Mouse (Mus musculus) heart, embryonic 16.5 days (tissue): ENCODE results near the gene Gm10964. TPM values are rescaled to one million over a fixed set of nuclear protein-coding genes. Genes with fewer than 3 reads are reported as not detected.

Source experiments
- ATAC-seq: fragments of 200-750 bp; cut with Nextera tagmentation; replicated peaks from 2 replicates; pipeline ENCODE4 v1.8.0; 2017; ENCODE audit warnings: moderate number of reproducible peaks; ENCODE audit not compliant: insufficient read depth, low FRiP score; ENCODE audit errors: extremely low read depth
- H3K27ac ChIP-seq: fragments of 300-500 bp; sonication (generic); 2 replicates; pipeline ENCODE4 v1.5.1; 2014; ENCODE audit warnings: mild to moderate bottlenecking, low read length, control low read depth, moderate library complexity
- H3K27me3 ChIP-seq: fragments of 300-500 bp; sonication (generic); 2 replicates; pipeline ENCODE4 v1.6.1; 2014; ENCODE audit warnings: low read length, mixed read lengths; ENCODE audit not compliant: control insufficient read depth, insufficient read depth
- H3K36me3 ChIP-seq: fragments of 300-500 bp; sonication (generic); 2 replicates; pipeline ENCODE4 v1.6.1; 2014; ENCODE audit not compliant: control insufficient read depth, insufficient read depth
- H3K4me1 ChIP-seq: fragments of 300-500 bp; sonication (generic); 2 replicates; pipeline ENCODE4 v1.6.1; 2014; ENCODE audit warnings: low read length, mixed read lengths; ENCODE audit not compliant: control insufficient read depth, insufficient read depth
- H3K4me2 ChIP-seq: fragments of 300-500 bp; sonication (generic); 2 replicates; pipeline ENCODE4 v1.6.1; 2014; ENCODE audit warnings: low read depth, mild to moderate bottlenecking, control low read depth, low read length
- H3K4me3 ChIP-seq: fragments of 300-500 bp; sonication (generic); 2 replicates; pipeline ENCODE4 v1.5.1; 2014; ENCODE audit warnings: mild to moderate bottlenecking, control low read depth, low read length
- H3K9ac ChIP-seq: fragments of 300-500 bp; sonication (generic); 2 replicates; pipeline ENCODE4 v1.6.1; 2014; ENCODE audit warnings: low read length, control low read depth
- H3K9me3 ChIP-seq: fragments of 300-500 bp; sonication (generic); replicated peaks from 2 replicates; pipeline ENCODE4 v1.6.1; 2016; ENCODE audit warnings: low read length; ENCODE audit not compliant: control insufficient read depth
- WGBS: fragments of 180-500 bp; shearing (Covaris S2); extraction: QIAGEN DNeasy Blood & Tissue Kit; methylation state at CpG from one replicate; pipeline ENCODE4 v1.1.7; 2014; 5-methylcytosine and 5-hydroxymethylcytosine counted together
- polyA plus RNA-seq: library from polyadenylated mRNA; unstranded; fragments of >200 nt; fragmentation: Nextera tagmentation; extraction: Ambion mirVana; gene quantifications from 2 replicates; pipeline ENCODE4 v1.2.1, GENCODE M21; 2015

Gm10964 gene
- polyA plus RNA-seq, 1 experiment from 2014 or later: not detected

DNA sequence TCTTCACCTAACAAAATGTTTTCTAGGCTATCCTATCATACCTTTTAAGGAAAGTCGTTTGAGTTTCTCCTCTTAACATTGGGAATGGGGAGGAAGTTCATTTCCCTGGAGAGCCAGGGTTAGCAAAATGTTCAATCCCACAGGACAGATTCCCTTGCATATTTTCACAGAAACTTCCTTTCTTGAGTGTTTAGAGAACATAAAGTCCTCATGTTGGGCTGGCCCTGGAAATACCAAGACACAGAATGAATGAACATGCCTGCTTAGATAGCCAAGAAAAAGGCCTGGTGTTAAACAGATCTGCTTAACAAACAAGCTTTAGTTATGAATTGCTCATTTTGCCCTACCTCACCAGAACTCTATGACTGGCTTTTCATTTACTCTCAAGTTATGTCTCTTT lies 53.4 kb downstream of the Gm10964 start:
- WGBS: 56% methylated on average over 1 of the region's 1 CpGs
- ATAC-seq: no peak
- no peak overlapping the region for H3K4me2 ChIP-seq

More for the DNA sequence above, 53.4 kb downstream of the Gm10964 start:
- Histone ChIP-seq H3K36me3 (no peaks in the 10 kb centered on the region), H3K9me3 (no peaks in the 10 kb centered on the region), H3K4me3 (no peak overlapping the region), H3K27me3 (no peaks in the 10 kb centered on the region), H3K9ac (no peak overlapping the region), H3K4me1 (peaks cover 16% of the 10 kb centered on the region), H3K27ac (no peak overlapping the region)

Other genes starting within 250 kb of the Gm10964 start
- gene Syt6, start 164.1 kb upstream of the Gm10964 start, polyA plus RNA-seq: 0.07 and 0.09 TPM in 2 replicates
- 0.09 and 0.77 TPM in 2 replicates for gene Atg4a-ps, start 93.3 kb upstream of the Gm10964 start, polyA plus RNA-seq
- 18.4 and 22.1 TPM in 2 replicates for gene Olfml3, start 1.4 kb upstream of the Gm10964 start, polyA plus RNA-seq
- gene Hipk1, start 52.2 kb downstream of the Gm10964 start, polyA plus RNA-seq: 10.8 and 11.6 TPM in 2 replicates
- gene Dclre1b, start 70.1 kb downstream of the Gm10964 start, polyA plus RNA-seq: 17.1 and 18.7 TPM in 2 replicates
- 16.2 and 17.2 TPM in 2 replicates for gene Ap4b1, start 70.2 kb downstream of the Gm10964 start, polyA plus RNA-seq
- 0.30 and 0.32 TPM in 2 replicates for gene Gm43064, start 70.2 kb downstream of the Gm10964 start, polyA plus RNA-seq
- gene Bcl2l15, start 93.2 kb downstream of the Gm10964 start, polyA plus RNA-seq: 0.43 TPM in 1 of 2 replicates, not detected in the other
- 3.3 and 6.7 TPM in 2 replicates for gene Ptpn22, start 120.4 kb downstream of the Gm10964 start, polyA plus RNA-seq
- gene Rsbn1, start 174.8 kb downstream of the Gm10964 start, polyA plus RNA-seq: 5.6 and 5.8 TPM in 2 replicates
- gene Phtf1, start 228.7 kb downstream of the Gm10964 start, polyA plus RNA-seq: 14.7 and 15.3 TPM in 2 replicates